Mouse (Mus musculus) embryonic facial prominence, embryonic 12.5 days (tissue): ENCODE results near the gene Fam178b. TPM values are rescaled to one million over a fixed set of nuclear protein-coding genes. Genes with fewer than 3 reads are reported as not detected.
A peak's percentile ranks its signal among the peaks of the same experiment; 100 is the strongest.

ENCODE experiments used
- ATAC-seq: fragments of 200-750 bp; cut with Nextera tagmentation; 2 replicates; pipeline ENCODE4 v1.8.0; 2017; ENCODE audit not compliant: insufficient number of reproducible peaks, insufficient read depth, low FRiP score, low TSS enrichment
- H3K27ac ChIP-seq: fragments of 300-500 bp; sonication (generic); 2 replicates; pipeline ENCODE4 v1.5.1; 2016; ENCODE audit warnings: mild to moderate bottlenecking
- H3K27me3 ChIP-seq: fragments of 300-500 bp; sonication (generic); 2 replicates; pipeline ENCODE4 v1.6.1; 2016; ENCODE audit warnings: mild to moderate bottlenecking, moderate library complexity
- H3K36me3 ChIP-seq: fragments of 300-500 bp; sonication (generic); 2 replicates; pipeline ENCODE4 v1.6.1; 2016; ENCODE audit warnings: mild to moderate bottlenecking
- H3K4me1 ChIP-seq: fragments of 300-500 bp; sonication (generic); 2 replicates; pipeline ENCODE4 v1.6.1; 2016
- H3K4me2 ChIP-seq: fragments of 300-500 bp; sonication (generic); replicated peaks from 2 replicates; pipeline ENCODE4 v1.6.1; 2016; ENCODE audit warnings: mild to moderate bottlenecking, moderate library complexity
- H3K4me3 ChIP-seq: fragments of 300-500 bp; sonication (generic); 2 replicates; pipeline ENCODE4 v1.5.1; 2016; ENCODE audit warnings: mild to moderate bottlenecking
- H3K9ac ChIP-seq: fragments of 300-500 bp; sonication (generic); 2 replicates; pipeline ENCODE4 v1.6.1; 2016; ENCODE audit warnings: mild to moderate bottlenecking, moderate library complexity
- H3K9me3 ChIP-seq: fragments of 300-500 bp; sonication (generic); 2 replicates; pipeline ENCODE4 v1.6.1; 2016; ENCODE audit warnings: mild to moderate bottlenecking, moderate library complexity
- WGBS: fragments of 180-500 bp; shearing (Covaris S2); methylation state at CpG from one replicate; pipeline ENCODE4 v1.1.7; 2016; 5-methylcytosine and 5-hydroxymethylcytosine counted together
- polyA plus RNA-seq: library from polyadenylated mRNA; unstranded; fragments of >200 nt; fragmentation: Nextera tagmentation; extraction: Ambion mirVana; gene quantifications from 2 replicates; pipeline ENCODE4 v1.2.1, GENCODE M21; 2016

Fam178b gene
- polyA plus RNA-seq, 1 experiment from 2014 or later: 1.2 TPM

GRCm38 (mm10) chr1:36595167-36595931 lies 87.6 kb downstream of the Fam178b start:
- 50% methylated on average over 10 of the region's 10 CpGs for WGBS

GRCm38 (mm10) chr1:36593099-36593498 lies 89.9 kb downstream of the Fam178b start:
- Histone ChIP-seq H3K4me2 (no peak overlapping the region), H3K9me3 (no peaks in the 10 kb centered on the region), H3K4me1 (peaks cover 35% of the 10 kb centered on the region), H3K9ac (no peak overlapping the region), H3K27ac (no peak overlapping the region), H3K36me3 (no peaks in the 10 kb centered on the region), H3K27me3 (no peaks in the 10 kb centered on the region), H3K4me3 (no peak overlapping the region)
- 11% methylated on average over 1 of the region's 1 CpGs for WGBS
- no peak for ATAC-seq

More at GRCm38 (mm10) chr1:36595167-36595931, 87.6 kb downstream of the Fam178b start:
- no peaks in the 10 kb centered on the region for H3K27me3 ChIP-seq
- no peaks in the 10 kb centered on the region for H3K9me3 ChIP-seq
- no peak overlapping the region for H3K4me2 ChIP-seq
- no peak for ATAC-seq
- H3K36me3 ChIP-seq: no peaks in the 10 kb centered on the region
- no peak overlapping the region; the same call in 1 of the 2 replicates for H3K9ac ChIP-seq
- no peak overlapping the region for H3K4me3 ChIP-seq
- no peak overlapping the region; the same call in 1 of the 2 replicates for H3K27ac ChIP-seq
- peaks cover 15% of the 10 kb centered on the region; the same call in 1 of the 2 replicates for H3K4me1 ChIP-seq

GRCm38 (mm10) chr1:36591408-36591807 lies 91.6 kb downstream of the Fam178b start:
- Histone ChIP-seq H3K27me3 (no peaks in the 10 kb centered on the region), H3K4me1 (peaks cover 49% of the 10 kb centered on the region), H3K36me3 (no peaks in the 10 kb centered on the region), H3K4me3 (no peak overlapping the region), H3K27ac (no peak overlapping the region), H3K9ac (no peak overlapping the region), H3K9me3 (no peaks in the 10 kb centered on the region), H3K4me2 (no peak overlapping the region)
- 81% methylated on average over 2 of the region's 2 CpGs for WGBS
- ATAC-seq: no peak

GRCm38 (mm10) chr1:36590664-36591063 lies 92.3 kb downstream of the Fam178b start:
- no peak overlapping the region for H3K27ac ChIP-seq
- no peaks in the 10 kb centered on the region for H3K27me3 ChIP-seq
- no peak overlapping the region for H3K9ac ChIP-seq
- H3K4me3 ChIP-seq: no peak overlapping the region
- H3K4me1 ChIP-seq: peaks cover 51% of the 10 kb centered on the region
- 60% methylated on average over 9 of the region's 9 CpGs for WGBS
- no peak for ATAC-seq
- H3K36me3 ChIP-seq: no peaks in the 10 kb centered on the region
- H3K4me2 ChIP-seq: no peak overlapping the region
- no peaks in the 10 kb centered on the region for H3K9me3 ChIP-seq

- no peak for ATAC-seq
- Histone ChIP-seq H3K9me3 (no peaks in the 10 kb centered on the region), H3K27me3 (no peaks in the 10 kb centered on the region), H3K36me3 (no peaks in the 10 kb centered on the region), H3K4me2 (no peak overlapping the region; the same call in 1 of the 2 replicates), H3K4me1 (peaks cover 48% of the 10 kb centered on the region), H3K27ac (peak overlapping the region; percentile 85; the same call in 1 of the 2 replicates), H3K9ac (0 out of 2 replicates have a peak overlapping the region, but pooled peaks have one; percentile 25), H3K4me3 (no peak overlapping the region)
- 57% methylated on average over 6 of the region's 6 CpGs for WGBS
Measured at GRCm38 (mm10) chr1:36589486-36589885, 93.5 kb downstream of the Fam178b start.

GRCm38 (mm10) chr1:36588476-36589450 lies 94.2 kb downstream of the Fam178b start:
- Histone ChIP-seq H3K4me3 (no peak overlapping the region), H3K9me3 (no peaks in the 10 kb centered on the region), H3K27me3 (no peaks in the 10 kb centered on the region), H3K4me2 (peak overlapping the region; percentile 12; the same call in 1 of the 2 replicates), H3K9ac (0 out of 2 replicates have a peak overlapping the region, but pooled peaks have one; percentile 25), H3K4me1 (peaks cover 55% of the 10 kb centered on the region), H3K36me3 (no peaks in the 10 kb centered on the region), H3K27ac (peak overlapping the region; percentile 85)
- ATAC-seq: peak; percentile 80
- WGBS: 40% methylated on average over 13 of the region's 13 CpGs

GRCm38 (mm10) chr1:36587860-36588259 lies 95.1 kb downstream of the Fam178b start:
- H3K4me1 ChIP-seq: peaks cover 55% of the 10 kb centered on the region
- H3K4me3 ChIP-seq: no peak overlapping the region
- no peak overlapping the region for H3K4me2 ChIP-seq
- H3K9ac ChIP-seq: no peak overlapping the region
- 87% methylated on average over 6 of the region's 6 CpGs for WGBS
- ATAC-seq: no peak
- H3K27ac ChIP-seq: peak overlapping the region; percentile 85
- H3K36me3 ChIP-seq: no peaks in the 10 kb centered on the region
- no peaks in the 10 kb centered on the region for H3K9me3 ChIP-seq
- no peaks in the 10 kb centered on the region for H3K27me3 ChIP-seq

- peaks cover 55% of the 10 kb centered on the region for H3K4me1 ChIP-seq
- no peaks in the 10 kb centered on the region for H3K36me3 ChIP-seq
- ATAC-seq: no peak
- H3K27ac ChIP-seq: no peak overlapping the region
- H3K4me3 ChIP-seq: no peak overlapping the region
- H3K9me3 ChIP-seq: no peaks in the 10 kb centered on the region
- H3K27me3 ChIP-seq: no peaks in the 10 kb centered on the region
- 17% methylated on average over 4 of the region's 4 CpGs for WGBS
- no peak overlapping the region for H3K4me2 ChIP-seq
- no peak overlapping the region for H3K9ac ChIP-seq
Measured at GRCm38 (mm10) chr1:36586288-36586687, 96.7 kb downstream of the Fam178b start.

- H3K27ac ChIP-seq: no peak overlapping the region
- peaks cover 53% of the 10 kb centered on the region for H3K4me1 ChIP-seq
- no peak overlapping the region for H3K4me2 ChIP-seq
- no peaks in the 10 kb centered on the region for H3K36me3 ChIP-seq
- 64% methylated on average over 8 of the region's 8 CpGs for WGBS
- no peak overlapping the region for H3K9ac ChIP-seq
- H3K9me3 ChIP-seq: no peaks in the 10 kb centered on the region
- no peak overlapping the region for H3K4me3 ChIP-seq
- H3K27me3 ChIP-seq: no peaks in the 10 kb centered on the region
- ATAC-seq: no peak
Measured at GRCm38 (mm10) chr1:36583408-36584116, 99.4 kb downstream of the Fam178b start.

- H3K4me1 ChIP-seq: peaks cover 41% of the 10 kb centered on the region
- H3K27me3 ChIP-seq: no peaks in the 10 kb centered on the region
- WGBS: 62% methylated on average over 8 of the region's 8 CpGs
- no peaks in the 10 kb centered on the region for H3K36me3 ChIP-seq
- H3K4me3 ChIP-seq: no peak overlapping the region
- no peak overlapping the region for H3K27ac ChIP-seq
- no peaks in the 10 kb centered on the region for H3K9me3 ChIP-seq
- no peak for ATAC-seq
- no peak overlapping the region for H3K4me2 ChIP-seq
- no peak overlapping the region for H3K9ac ChIP-seq
Measured at GRCm38 (mm10) chr1:36582211-36582610, 100.8 kb downstream of the Fam178b start.

- Histone ChIP-seq H3K4me3 (no peak overlapping the region), H3K9ac (no peak overlapping the region), H3K4me1 (peaks cover 40% of the 10 kb centered on the region), H3K27ac (peak overlapping the region; percentile 94), H3K36me3 (no peaks in the 10 kb centered on the region), H3K9me3 (no peaks in the 10 kb centered on the region), H3K27me3 (no peaks in the 10 kb centered on the region), H3K4me2 (no peak overlapping the region)
- 76% methylated on average over 5 of the region's 5 CpGs for WGBS
- ATAC-seq: no peak
Measured at GRCm38 (mm10) chr1:36581260-36581659, 101.7 kb downstream of the Fam178b start.
